Mouse (Mus musculus) cerebellum, postnatal 4 days (tissue): ENCODE measurements around the gene Psmb8.
A peak's percentile ranks its signal among the peaks of the same experiment; 100 is the strongest.

ENCODE experiments used
- DNase-seq, 2 experiments: peaks; one replicate each; pipeline ENCODE4 v3.0.0; 2022; ENCODE audit warnings: low spot score in 2 of 2, mixed read lengths in 1 of 2

Gene Psmb8

GRCm38 (mm10) chr17:34249878-34250277, 52.4 kb downstream of the Psmb8 start:
- DNase-seq = peak in 1 of 2 experiments; percentile 32
